Mouse (Mus musculus) mature B cell (primary cell): ENCODE data around the gene Ralgps2.

Experiments used
- in situ Hi-C: fragments of 300-500 bp; cut with MboI; formaldehyde crosslinking; loops from 2 replicates; pipeline ENCODE4 v1.14.3; 2019

The Ralgps2 gene

DNA sequence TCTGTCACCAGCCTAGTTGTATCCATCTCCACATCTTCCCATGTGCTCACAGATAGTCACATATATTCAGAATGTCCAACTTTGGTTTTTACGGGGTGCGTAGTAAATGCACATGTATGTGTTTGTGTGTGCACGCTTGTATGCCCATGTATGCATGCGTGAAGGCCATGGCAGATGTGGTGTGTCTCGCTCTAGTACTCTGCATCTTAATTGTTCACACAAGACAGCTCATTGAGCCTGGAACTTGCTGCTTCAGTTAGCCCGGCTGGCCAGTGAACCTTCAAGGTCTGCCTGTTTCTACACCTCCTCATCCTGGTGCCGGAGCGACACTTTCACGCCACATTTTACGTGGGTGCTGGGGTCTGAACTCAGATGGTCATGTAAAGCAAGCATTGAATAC is 168.6 kb downstream of the Ralgps2 start:
- in situ Hi-C loops, result no loop called here

DNA sequence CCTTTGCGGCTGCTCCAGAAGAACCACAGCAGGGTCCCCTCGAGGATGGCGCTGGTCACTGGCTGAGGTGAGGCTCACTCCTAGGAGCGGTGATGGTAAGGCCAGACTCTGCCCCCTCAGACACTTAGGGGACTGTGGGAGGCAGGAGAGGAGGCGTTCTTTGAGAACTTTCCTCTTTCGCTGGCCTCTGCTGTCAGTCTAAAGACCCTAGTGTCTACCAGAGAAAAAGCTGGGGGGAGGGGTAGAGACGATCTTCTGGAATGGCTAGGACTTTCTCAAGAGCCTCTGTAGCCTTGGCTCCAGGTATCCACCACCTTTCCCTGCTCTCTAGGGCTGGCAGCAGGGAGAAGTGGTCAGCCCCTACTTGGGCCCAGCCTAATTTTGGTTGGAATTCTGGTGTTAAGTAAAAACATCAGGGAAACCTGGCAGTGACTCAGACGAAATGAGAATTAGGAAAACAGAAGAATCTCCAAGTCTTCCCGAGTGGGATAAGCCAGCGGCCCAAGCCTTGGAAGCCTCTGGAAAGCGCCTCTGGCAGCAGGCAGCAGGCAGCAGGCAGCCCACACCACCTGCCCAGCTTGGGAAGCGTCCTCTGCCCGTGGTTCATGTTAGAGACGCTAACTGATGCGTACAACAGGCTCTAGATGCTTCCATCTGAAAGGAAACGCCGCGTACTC is 169.7 kb downstream of the Ralgps2 start:
- in situ Hi-C loops, result no loop called here

DNA sequence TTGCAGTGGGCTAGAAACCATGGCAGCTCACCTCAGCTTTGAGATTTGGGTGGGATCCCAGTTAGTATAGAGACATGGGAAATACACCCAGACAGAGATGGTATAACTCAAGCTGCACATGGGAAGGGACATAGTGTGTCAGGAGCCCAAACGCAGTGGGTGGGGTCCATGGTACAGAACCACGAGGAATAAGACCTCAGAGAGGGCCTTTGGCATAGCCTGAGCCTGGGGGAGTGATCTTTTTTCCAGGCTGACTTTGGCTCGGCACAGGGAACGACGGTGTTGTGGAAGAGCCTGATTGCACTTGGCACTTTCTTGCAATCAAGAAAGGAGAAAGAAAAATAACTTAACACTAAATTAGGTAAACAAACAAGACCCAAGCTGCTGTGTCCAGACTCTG is 170.3 kb downstream of the Ralgps2 start:
- in situ Hi-C loops, result no loop called here

DNA sequence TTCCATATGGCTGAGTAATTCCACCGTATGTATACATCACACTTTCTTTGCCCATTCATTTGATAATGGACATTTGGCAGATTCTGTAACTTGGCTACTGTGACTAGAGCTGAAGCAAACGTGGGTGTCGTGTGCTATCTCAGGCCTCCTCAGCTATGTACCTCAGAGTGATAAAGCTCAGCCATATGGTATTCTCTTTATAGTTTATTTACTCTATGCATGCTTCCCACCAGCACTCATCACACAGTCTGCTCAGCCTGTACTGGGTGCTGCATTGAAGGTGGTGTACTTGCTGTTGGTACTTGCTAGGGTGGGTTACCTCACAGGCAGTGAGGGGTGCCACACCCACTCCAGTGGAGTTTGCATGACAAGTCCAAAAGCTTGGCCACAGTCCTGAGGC is 174.1 kb downstream of the Ralgps2 start:
- in situ Hi-C loops, result no loop called here

DNA sequence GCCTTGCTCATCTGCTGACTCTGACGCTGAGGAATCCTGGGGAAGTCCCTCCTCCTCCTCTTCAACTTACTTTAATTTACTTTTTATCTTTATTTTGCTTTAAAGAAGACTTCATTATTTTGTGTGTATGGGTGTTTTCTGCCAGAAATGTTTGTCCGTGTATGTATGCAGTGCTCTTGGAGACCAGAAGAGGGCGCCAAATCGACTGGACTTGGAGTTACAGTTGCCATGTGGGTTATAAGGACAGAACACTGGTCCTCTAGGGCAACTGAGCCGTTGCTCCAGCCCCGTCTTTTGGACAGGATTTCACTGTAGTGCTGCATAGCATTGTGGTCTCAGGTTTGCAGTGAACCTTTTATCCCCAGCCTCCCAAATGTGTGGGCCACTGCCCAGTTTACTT is 174.8 kb downstream of the Ralgps2 start:
- in situ Hi-C loops, result no loop called here

DNA sequence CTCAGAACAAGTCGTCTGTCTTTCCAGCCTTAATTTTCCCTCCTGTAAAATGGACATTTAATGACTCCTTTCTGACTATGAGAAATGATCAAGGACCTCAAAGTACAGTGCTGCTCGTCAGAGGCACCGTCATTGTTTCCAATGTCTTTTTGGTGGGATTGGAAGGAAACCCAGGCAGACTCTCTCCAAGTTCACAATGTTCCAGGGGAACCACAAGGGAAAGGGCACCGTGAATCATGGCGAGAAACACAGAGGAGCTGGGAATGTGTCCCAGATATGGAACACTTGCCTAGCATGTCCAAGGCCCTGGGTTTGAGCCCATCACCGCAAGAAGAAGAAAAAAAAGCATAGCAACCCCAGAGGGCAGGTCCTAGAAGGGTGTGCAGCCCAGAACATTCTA is 176.1 kb downstream of the Ralgps2 start:
- in situ Hi-C loops, result no loop called here

DNA sequence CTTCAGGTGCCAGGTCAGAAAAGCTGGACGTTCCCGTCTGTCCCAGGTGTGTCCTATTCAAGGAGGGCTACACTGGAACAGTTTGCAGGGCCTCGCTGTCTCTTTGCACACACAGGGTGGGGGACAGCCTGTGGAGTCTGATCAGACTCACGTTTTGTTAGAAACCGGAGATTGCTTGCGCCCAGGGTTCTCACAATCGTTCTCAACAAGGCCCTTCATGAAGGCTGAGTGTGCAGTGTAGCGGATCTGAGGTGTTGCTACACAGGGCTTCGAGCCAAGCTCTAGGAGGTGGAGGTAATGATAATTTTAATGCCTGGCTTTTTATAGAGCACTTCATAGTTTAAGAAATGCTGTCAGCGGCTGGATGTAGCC is 178.0 kb downstream of the Ralgps2 start:
- in situ Hi-C loops, result no loop called here

DNA sequence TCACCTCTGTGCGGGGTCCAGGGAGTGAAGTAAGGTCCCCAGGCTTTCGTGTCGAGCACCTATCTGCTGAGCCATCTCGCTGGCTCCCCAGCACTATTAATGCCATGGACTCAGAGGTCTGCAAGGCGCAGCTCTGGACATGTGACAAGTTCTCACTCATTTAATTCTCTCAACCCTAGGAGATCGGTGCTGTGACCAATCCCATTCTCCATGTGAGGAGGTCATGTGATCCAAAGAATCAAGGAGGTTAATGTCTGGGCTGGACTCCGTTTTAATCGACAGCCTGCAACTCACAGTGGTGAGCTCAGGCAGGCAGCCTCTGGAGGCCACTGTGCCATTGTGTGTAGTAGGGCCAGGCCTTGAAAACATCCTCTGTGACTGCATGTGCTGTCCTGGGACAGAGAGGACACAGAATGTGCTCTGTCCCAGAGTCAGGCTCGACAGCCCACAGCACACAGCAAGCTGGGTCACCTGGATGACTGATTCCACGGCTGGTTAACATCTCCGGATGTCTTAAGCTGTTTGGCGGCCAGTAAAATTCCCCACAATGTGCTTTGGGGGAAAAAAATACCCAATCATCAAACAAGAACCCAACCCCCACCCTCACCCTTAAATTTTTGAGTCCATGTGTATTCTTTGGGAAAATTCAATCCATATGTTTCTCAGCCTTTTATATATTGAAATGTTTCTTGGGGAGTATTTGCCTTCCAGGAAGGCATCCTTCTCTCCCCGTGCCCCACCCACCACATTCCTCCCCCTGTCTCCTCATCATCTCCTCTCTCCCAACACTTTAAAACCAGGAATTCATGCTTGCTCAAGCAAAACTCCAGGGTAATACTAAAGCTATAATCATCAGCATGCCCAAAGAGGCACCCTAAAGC is 178.6 kb downstream of the Ralgps2 start:
- in situ Hi-C loops, result no loop called here

DNA sequence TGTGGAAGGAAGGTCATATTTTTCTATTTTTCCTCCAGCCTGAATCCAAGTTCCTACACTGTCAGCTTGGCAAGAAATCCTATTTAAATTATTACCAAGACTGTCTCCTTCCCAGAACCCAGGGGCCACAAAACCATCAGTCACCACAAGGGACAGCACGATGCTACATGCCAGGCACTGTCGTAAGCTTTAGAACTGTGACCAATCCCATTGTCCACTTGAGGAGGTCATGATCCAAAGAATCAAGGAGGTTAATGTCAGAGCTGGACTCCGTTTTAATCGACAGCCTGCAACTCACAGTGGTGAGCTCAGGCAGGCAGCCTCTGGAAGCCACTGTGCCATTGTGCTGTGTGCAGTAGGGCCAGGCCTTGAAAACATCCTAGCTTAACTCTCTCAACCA is 181.1 kb downstream of the Ralgps2 start:
- in situ Hi-C loops, result no loop called here

DNA sequence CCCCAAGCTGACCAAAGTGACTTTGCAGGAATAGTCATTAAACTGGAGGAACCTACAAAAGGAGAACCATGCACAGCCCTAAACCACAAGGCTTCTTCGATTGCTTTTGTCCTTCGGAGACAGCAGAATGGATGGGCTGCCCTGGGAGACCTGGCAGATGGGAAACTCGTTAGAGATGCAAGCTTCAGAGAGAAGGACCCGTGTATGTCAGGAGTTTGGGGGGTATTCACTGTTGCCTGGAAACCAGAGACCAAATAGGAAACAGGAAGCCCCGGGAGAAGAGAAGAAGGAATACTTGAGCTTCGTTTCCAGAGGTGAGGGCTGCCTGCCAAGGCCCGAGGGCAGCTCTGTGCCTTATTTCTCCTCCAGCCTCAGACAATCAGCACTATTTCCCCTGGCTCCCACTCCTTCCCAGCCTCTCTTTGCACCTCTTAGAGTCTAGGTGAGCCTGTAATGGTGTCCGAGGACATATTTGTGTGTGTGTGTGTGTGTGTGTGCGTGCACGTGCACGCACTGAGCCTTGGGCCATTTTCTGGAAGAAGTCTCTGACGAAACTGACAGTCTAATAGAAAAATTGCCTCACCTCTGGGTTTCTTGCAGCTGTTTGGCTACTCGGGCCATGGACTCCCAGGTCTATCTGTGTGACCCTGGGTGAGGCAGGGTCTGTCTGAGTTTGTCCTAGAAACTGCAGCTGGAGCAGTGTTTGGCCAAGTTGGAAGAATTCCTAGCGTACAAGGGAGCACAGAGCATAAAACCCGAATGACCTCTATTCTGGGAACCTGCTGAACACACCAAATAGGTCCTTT is 184.6 kb downstream of the Ralgps2 start:
- in situ Hi-C loops, result no loop called here
